In the genomic region with DNA sequence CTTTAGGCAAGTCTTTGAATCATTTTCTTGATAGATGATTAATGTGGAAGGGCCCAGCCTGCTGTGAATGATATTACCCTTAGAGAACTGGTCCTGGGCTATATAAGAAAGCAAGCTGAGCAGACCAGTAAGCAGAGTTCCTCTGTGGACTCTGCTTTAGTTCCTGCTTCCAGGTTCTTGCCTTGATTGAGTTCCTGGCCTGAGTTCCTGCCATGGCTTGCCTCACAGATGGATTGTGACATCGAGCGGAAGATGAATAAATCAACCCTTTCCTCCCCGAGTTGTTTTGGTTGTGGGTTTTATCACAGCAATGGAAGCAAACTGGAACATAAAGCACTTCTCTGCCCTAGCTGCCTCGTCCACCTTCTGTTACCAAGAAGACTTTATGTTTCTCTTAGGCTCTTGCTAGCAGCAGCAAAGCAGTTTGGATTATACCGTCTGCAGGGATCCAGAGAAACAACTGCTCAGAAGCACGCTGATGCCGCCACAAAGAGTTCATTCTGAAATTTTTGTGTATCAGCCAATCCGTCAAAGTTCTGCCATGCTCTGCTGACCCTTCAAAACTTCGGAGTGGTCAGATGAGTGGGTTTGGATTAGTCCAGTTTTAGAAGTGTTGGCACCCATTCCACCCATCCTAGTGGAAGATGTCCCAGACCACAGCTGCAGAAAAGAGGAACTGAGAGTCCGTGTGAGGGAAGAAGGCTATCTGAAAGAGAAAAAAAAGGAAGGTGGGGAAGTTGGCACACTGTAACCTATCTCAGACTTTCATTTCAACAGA, we compare ENCODE assay signal across 7 mouse cellular contexts. TPM values are rescaled to one million over a fixed set of nuclear protein-coding genes. Genes with fewer than 3 reads are reported as not detected.
DNase-seq lines count a peak whose midpoint lies in the region; ATAC-seq lines count a peak whose summit lies in the region.

No protein-coding gene starts in this region.

- DNase-seq in left cerebral cortex, postnatal 4 days, result peak; percentile 11
- DNase-seq in left cerebral cortex, postnatal 36 days (ENCODE audit: low spot score in 2 of 2), result no peak
- DNase-seq in adipocyte (ENCODE audit: low spot score), result peak; percentile 47
- DNase-seq in urinary bladder, adult 2 months (ENCODE audit: low spot score), result no peak
- DNase-seq in left cerebral cortex, adult 8-10 months (ENCODE audit: low spot score in 2 of 2), result no peak

- ATAC-seq in granulocyte monocyte progenitor cell, adult 5-6 weeks (replicated peaks; ENCODE audit: poor library complexity, severe bottlenecking), result peak; percentile 97
- ATAC-seq in neutrophil, adult 5-6 weeks (ENCODE audit: extremely low read depth, insufficient number of reproducible peaks, low FRiP score, poor library complexity, severe bottlenecking), result 0 out of 2 replicates have a peak, but pooled peaks have one; percentile 30

- intact Hi-C loops in left cerebral cortex, postnatal 4 days (cut with DNase I), result no loop called here
- intact Hi-C loops in left cerebral cortex, postnatal 36 days (cut with DNase I), result no loop called here

RNA-seq across cellular contexts. Expression of a gene that starts 30.6 kb away (rescaled TPM):
- total RNA-seq in left cerebral cortex, postnatal 4 days (2021), result 10 to 100 TPM; 21.2 to 21.5 TPM
- total RNA-seq in left cerebral cortex, postnatal 36 days (2021), result 10 to 100 TPM in 1 of 2 experiments, 1 to 10 TPM in 1; 8.4 to 10.4 TPM
- 14.8 and 23.3 TPM in 2 replicates for total RNA-seq in granulocyte monocyte progenitor cell, adult 5-6 weeks (2014; fragmentation: Nextera tagmentation)
- 23.0 and 27.9 TPM in 2 replicates for total RNA-seq in granulocyte monocyte progenitor cell, adult 5-6 weeks (2017)
- total RNA-seq in neutrophil, adult 5-6 weeks (2017), result 5.5 and 7.0 TPM in 2 replicates
- 7.1 and 8.4 TPM in 2 replicates for polyA plus RNA-seq in urinary bladder, adult 2 months (2012; rRNA removed)
- total RNA-seq in left cerebral cortex, adult 8-10 months (2022), result 10 to 100 TPM in 2 of 4 experiments, 1 to 10 TPM in 2; 8.8 to 10.5 (median 9.8) TPM

Comparison
In these comparisons a context has a peak if more than half of its experiments do, and no peak if none do; other contexts are left out.
1. DNase-seq: peak in left cerebral cortex, postnatal 4 days (single experiment) and adipocyte (single experiment); none in left cerebral cortex, postnatal 36 days (0 of 2), urinary bladder, adult 2 months (single experiment) and left cerebral cortex, adult 8-10 months (0 of 2).